Mouse (Mus musculus) forebrain, embryonic 13.5 days (tissue): ENCODE results near the gene Ttll6. TPM values are rescaled to one million over a fixed set of nuclear protein-coding genes. Genes with fewer than 3 reads are reported as not detected.

Source experiments
- ATAC-seq: fragments of 200-750 bp; cut with Nextera tagmentation; 2 replicates; pipeline ENCODE4 v1.8.0; 2017
- H3K27ac ChIP-seq: fragments of 300-500 bp; sonication (generic); 2 replicates; pipeline ENCODE4 v1.5.1; 2015; ENCODE audit warnings: inconsistent platforms, mild to moderate bottlenecking, moderate library complexity
- H3K27me3 ChIP-seq: fragments of 300-500 bp; sonication (generic); 2 replicates; pipeline ENCODE4 v1.6.1; 2015; ENCODE audit warnings: mild to moderate bottlenecking, inconsistent platforms
- H3K36me3 ChIP-seq: fragments of 300-500 bp; sonication (generic); 2 replicates; pipeline ENCODE4 v1.6.1; 2015; ENCODE audit warnings: mild to moderate bottlenecking, inconsistent platforms; ENCODE audit not compliant: poor library complexity, severe bottlenecking
- H3K4me1 ChIP-seq: fragments of 300-500 bp; sonication (generic); 2 replicates; pipeline ENCODE4 v1.6.1; 2015; ENCODE audit warnings: inconsistent platforms
- H3K4me2 ChIP-seq: fragments of 300-500 bp; sonication (generic); 2 replicates; pipeline ENCODE4 v1.6.1; 2015; ENCODE audit warnings: inconsistent platforms, mild to moderate bottlenecking, moderate library complexity
- H3K4me3 ChIP-seq: fragments of 300-500 bp; sonication (generic); 2 replicates; pipeline ENCODE4 v1.5.1; 2015; ENCODE audit warnings: mild to moderate bottlenecking, inconsistent platforms
- H3K9ac ChIP-seq: fragments of 300-500 bp; sonication (generic); 2 replicates; pipeline ENCODE4 v1.6.1; 2015; ENCODE audit warnings: mild to moderate bottlenecking, inconsistent platforms
- H3K9me3 ChIP-seq: fragments of 300-500 bp; sonication (generic); replicated peaks from 2 replicates; pipeline ENCODE4 v1.6.1; 2016; ENCODE audit warnings: inconsistent platforms
- WGBS: fragments of 180-500 bp; shearing (Covaris S2); methylation state at CpG from one replicate; pipeline ENCODE4 v1.1.7; 2015; 5-methylcytosine and 5-hydroxymethylcytosine counted together
- polyA plus RNA-seq: library from polyadenylated mRNA; unstranded; fragments of >200 nt; fragmentation: Nextera tagmentation; extraction: Ambion mirVana; gene quantifications from 2 replicates; pipeline ENCODE4 v1.2.1, GENCODE M21; 2015

The Ttll6 gene
- polyA plus RNA-seq, 1 experiment from 2014 or later = 0.22 TPM

GRCm38 (mm10) chr11:96170711-96171379 lies 37.3 kb downstream of the Ttll6 start:
- no peak overlapping the region for H3K27ac ChIP-seq
- H3K9ac ChIP-seq = no peak overlapping the region
- ATAC-seq = no peak
- H3K9me3 ChIP-seq = no peaks in the 10 kb centered on the region
- peaks cover 100% of the 10 kb centered on the region for H3K27me3 ChIP-seq
- H3K36me3 ChIP-seq = no peaks in the 10 kb centered on the region
- H3K4me3 ChIP-seq = no peak overlapping the region
- H3K4me2 ChIP-seq = no peak overlapping the region
- H3K4me1 ChIP-seq = no peaks in the 10 kb centered on the region
- WGBS = under 1% methylated on average over 20 of the region's 20 CpGs

GRCm38 (mm10) chr11:96171601-96172000 lies 38.0 kb downstream of the Ttll6 start:
- no peaks in the 10 kb centered on the region for H3K9me3 ChIP-seq
- H3K4me2 ChIP-seq = no peak overlapping the region
- 5% methylated on average over 3 of the region's 3 CpGs for WGBS
- no peaks in the 10 kb centered on the region for H3K36me3 ChIP-seq
- no peak overlapping the region for H3K27ac ChIP-seq
- H3K4me3 ChIP-seq = no peak overlapping the region
- peaks cover 100% of the 10 kb centered on the region for H3K27me3 ChIP-seq
- no peak for ATAC-seq
- no peak overlapping the region for H3K9ac ChIP-seq
- H3K4me1 ChIP-seq = no peaks in the 10 kb centered on the region

- Histone ChIP-seq H3K9ac (no peak overlapping the region), H3K36me3 (no peaks in the 10 kb centered on the region), H3K4me3 (no peak overlapping the region), H3K27ac (no peak overlapping the region), H3K9me3 (no peaks in the 10 kb centered on the region), H3K27me3 (peaks cover 100% of the 10 kb centered on the region), H3K4me2 (no peak overlapping the region), H3K4me1 (no peaks in the 10 kb centered on the region)
- 1% methylated on average over 25 of the region's 25 CpGs for WGBS
- no peak for ATAC-seq
These were observed 39.1 kb downstream of the Ttll6 start for GRCm38 (mm10) chr11:96172511-96173287.

GRCm38 (mm10) chr11:96173288-96173840 lies 39.8 kb downstream of the Ttll6 start:
- under 1% methylated on average over 16 of the region's 16 CpGs for WGBS
- H3K27me3 ChIP-seq = peaks cover 100% of the 10 kb centered on the region
- no peaks in the 10 kb centered on the region for H3K9me3 ChIP-seq
- no peaks in the 10 kb centered on the region for H3K4me1 ChIP-seq
- no peak overlapping the region for H3K9ac ChIP-seq
- H3K4me3 ChIP-seq = no peak overlapping the region
- no peak overlapping the region for H3K27ac ChIP-seq
- no peak for ATAC-seq
- H3K4me2 ChIP-seq = no peak overlapping the region
- no peaks in the 10 kb centered on the region for H3K36me3 ChIP-seq

GRCm38 (mm10) chr11:96174881-96175280 lies 41.3 kb downstream of the Ttll6 start:
- Histone ChIP-seq H3K4me1 (no peaks in the 10 kb centered on the region), H3K9me3 (no peaks in the 10 kb centered on the region)
- 2% methylated on average over 6 of the region's 6 CpGs for whole genome bisulfite sequencing

GRCm38 (mm10) chr11:96175511-96175910 lies 41.9 kb downstream of the Ttll6 start:
- Histone ChIP-seq H3K9me3 (no peaks in the 10 kb centered on the region), H3K36me3 (no peaks in the 10 kb centered on the region), H3K4me2 (no peak overlapping the region), H3K4me3 (no peak overlapping the region), H3K4me1 (no peaks in the 10 kb centered on the region), H3K9ac (no peak overlapping the region), H3K27me3 (peaks cover 100% of the 10 kb centered on the region), H3K27ac (no peak overlapping the region)
- ATAC-seq = no peak
- under 1% methylated on average over 17 of the region's 17 CpGs for WGBS

More at GRCm38 (mm10) chr11:96174881-96175280, 41.3 kb downstream of the Ttll6 start:
- Histone ChIP-seq H3K36me3 (no peaks in the 10 kb centered on the region), H3K27me3 (peaks cover 100% of the 10 kb centered on the region), H3K4me3 (no peak overlapping the region), H3K4me2 (no peak overlapping the region), H3K27ac (no peak overlapping the region), H3K9ac (no peak overlapping the region)
- ATAC-seq = no peak

- Histone ChIP-seq H3K9me3 (no peaks in the 10 kb centered on the region), H3K27ac (no peak overlapping the region), H3K9ac (no peak overlapping the region), H3K4me1 (no peaks in the 10 kb centered on the region), H3K4me2 (no peak overlapping the region), H3K27me3 (peaks cover 100% of the 10 kb centered on the region), H3K4me3 (no peak overlapping the region), H3K36me3 (no peaks in the 10 kb centered on the region)
- 3% methylated on average over 9 of the region's 9 CpGs for WGBS
- ATAC-seq = no peak
These were observed 42.5 kb downstream of the Ttll6 start for GRCm38 (mm10) chr11:96175951-96176530.

GRCm38 (mm10) chr11:96176841-96177240 lies 43.3 kb downstream of the Ttll6 start:
- H3K4me2 ChIP-seq = no peak overlapping the region
- WGBS = 2% methylated on average over 10 of the region's 10 CpGs
- no peaks in the 10 kb centered on the region for H3K9me3 ChIP-seq
- no peak overlapping the region for H3K4me3 ChIP-seq
- H3K27ac ChIP-seq = no peak overlapping the region
- H3K27me3 ChIP-seq = peaks cover 100% of the 10 kb centered on the region
- H3K9ac ChIP-seq = no peak overlapping the region
- ATAC-seq = no peak
- no peaks in the 10 kb centered on the region for H3K4me1 ChIP-seq
- H3K36me3 ChIP-seq = no peaks in the 10 kb centered on the region

- under 1% methylated on average over 27 of the region's 27 CpGs for WGBS
- Histone ChIP-seq H3K4me2 (no peak overlapping the region), H3K36me3 (no peaks in the 10 kb centered on the region), H3K9ac (no peak overlapping the region), H3K27ac (no peak overlapping the region), H3K4me1 (no peaks in the 10 kb centered on the region), H3K4me3 (no peak overlapping the region), H3K27me3 (peaks cover 100% of the 10 kb centered on the region), H3K9me3 (no peaks in the 10 kb centered on the region; the same call in 1 of the 2 replicates)
- no peak for ATAC-seq
These were observed 44.1 kb downstream of the Ttll6 start for GRCm38 (mm10) chr11:96177546-96178174.

GRCm38 (mm10) chr11:96178356-96178755 lies 44.8 kb downstream of the Ttll6 start:
- no peak for ATAC-seq
- Histone ChIP-seq H3K4me3 (no peak overlapping the region), H3K9ac (no peak overlapping the region), H3K36me3 (no peaks in the 10 kb centered on the region), H3K27me3 (peaks cover 100% of the 10 kb centered on the region), H3K9me3 (no peaks in the 10 kb centered on the region; the same call in 1 of the 2 replicates), H3K4me1 (no peaks in the 10 kb centered on the region), H3K27ac (no peak overlapping the region), H3K4me2 (no peak overlapping the region)
- WGBS = under 1% methylated on average over 8 of the region's 8 CpGs

GRCm38 (mm10) chr11:96178911-96179503 lies 45.4 kb downstream of the Ttll6 start:
- Histone ChIP-seq H3K27me3 (peaks cover 100% of the 10 kb centered on the region), H3K9me3 (no peaks in the 10 kb centered on the region; the same call in 1 of the 2 replicates), H3K36me3 (no peaks in the 10 kb centered on the region), H3K27ac (no peak overlapping the region), H3K4me3 (no peak overlapping the region), H3K4me2 (no peak overlapping the region), H3K9ac (no peak overlapping the region), H3K4me1 (no peaks in the 10 kb centered on the region)
- WGBS = 3% methylated on average over 6 of the region's 6 CpGs
- no peak for ATAC-seq
